Mouse (Mus musculus) monocyte, adult 2 months (primary cell): ENCODE data around the gene Orc3.
A peak's percentile ranks its signal among the peaks of the same experiment; 100 is the strongest.

Experiments used
- DNase-seq, 2 experiments: peaks; one replicate each; pipeline ENCODE4 v3.0.0; 2022; ENCODE audit warnings: low spot score in 2 of 2, low read depth in 1 of 2

Orc3 gene

DNA sequence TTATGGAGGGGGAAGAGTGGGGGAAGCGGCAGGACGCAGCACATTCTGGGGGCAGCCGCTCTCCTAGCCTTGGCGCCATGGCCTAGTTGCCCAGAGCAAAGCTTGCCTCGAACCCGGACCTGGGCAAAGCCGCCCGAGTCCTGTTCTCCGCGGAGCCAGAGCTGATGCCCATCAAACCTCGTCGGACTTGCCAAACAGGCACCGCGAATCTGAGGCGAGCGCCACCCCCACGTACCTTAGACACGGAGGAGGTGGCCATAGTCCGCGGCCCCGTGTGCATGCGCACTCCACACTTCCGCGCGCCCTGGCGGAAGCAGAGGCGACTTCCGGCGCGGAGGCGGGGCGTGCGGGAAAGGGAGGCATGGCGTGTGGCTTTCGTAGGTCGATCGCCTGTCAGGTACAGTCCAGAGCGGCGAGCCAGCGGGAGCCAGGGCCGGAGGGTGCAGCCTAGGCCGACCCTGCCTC is at the start of gene Orc3, which contains the start of gene Rars2:
Orc3 (minus strand) TSS at position 315 of the 465 bp plus-strand sequence.
Rars2 (plus strand) TSS at position 328 of the 465 bp plus-strand sequence.
- peak; percentile 63 to 80 for DNase-seq

DNA sequence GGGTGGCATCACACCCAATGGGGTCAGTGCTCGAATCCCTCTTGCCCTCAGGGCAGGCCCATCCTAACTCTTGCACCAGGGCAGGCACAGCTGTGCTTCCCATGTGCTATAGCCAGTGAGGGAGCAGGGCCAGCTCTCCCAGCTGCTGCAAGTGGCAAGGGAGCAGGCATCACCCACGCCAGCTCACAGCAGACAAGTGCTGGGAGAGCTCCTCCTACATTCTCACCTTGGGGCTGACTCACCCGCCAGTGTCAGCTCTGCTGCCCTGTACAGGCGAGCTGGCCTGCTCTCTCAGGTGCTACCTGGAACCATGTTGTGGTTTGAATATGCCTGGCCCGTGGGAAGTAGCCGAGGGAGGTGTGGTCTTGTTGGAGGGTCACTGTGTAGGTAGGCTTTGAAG is 47.2 kb upstream of the Orc3 start:
- no peak for DNase-seq

DNA sequence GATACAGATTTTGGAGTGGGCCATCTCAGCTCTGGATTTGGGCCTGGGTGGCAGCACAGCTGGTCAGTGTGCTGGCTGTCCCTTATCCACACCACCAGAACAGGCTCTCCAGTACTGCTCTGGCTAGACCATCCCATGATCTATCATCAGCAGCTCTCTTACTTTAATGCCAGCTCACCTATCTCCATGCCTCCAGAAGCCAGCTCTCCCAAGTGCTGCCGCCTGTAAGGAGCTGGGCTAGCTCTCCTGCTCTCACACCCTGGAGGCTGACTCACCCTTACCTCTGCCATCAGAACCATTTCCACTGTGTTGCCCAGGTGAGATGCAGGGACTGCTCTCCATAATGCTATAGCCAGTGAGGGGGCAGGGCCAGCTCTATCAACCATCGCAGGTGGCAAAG is 46.8 kb upstream of the Orc3 start:
- no peak for DNase-seq

DNA sequence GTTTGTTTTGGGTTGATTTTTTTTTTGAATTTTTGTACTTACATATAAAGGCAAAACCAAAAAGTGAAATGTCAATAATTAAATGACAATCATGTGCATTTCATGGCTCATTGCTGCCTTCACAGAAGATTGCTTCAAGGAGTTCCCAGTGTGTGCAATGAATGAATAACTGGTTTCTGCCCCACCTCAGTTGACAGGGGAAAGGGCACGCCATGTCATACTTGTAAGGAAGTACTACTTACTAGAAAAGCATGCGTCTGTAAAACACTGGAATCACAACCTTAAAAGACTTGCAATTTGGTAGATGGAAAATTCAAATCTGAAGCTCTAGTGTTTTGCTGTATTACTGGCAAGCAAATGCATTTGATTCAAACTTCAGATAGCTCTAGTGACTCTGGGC is 44.3 kb upstream of the Orc3 start:
- DNase-seq = no peak

DNA sequence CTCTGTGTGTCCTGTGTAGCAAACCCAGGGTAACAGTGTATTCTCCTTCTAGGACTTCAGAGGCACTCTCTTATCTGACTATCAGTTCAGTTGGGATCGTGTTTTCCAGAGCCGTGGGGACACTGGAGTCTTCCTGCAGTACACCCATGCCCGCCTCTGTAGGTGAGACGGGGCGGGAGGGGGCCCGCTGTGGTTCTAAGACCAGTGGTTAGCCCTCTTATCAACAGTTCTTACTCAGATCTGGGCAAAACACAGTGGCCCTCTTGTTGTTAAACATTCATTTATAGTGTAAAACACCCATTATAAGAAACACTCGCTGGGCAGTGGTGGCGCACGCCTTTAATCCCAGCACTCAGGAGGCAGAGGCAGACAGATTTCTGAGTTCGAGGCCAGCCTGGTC is 41.4 kb upstream of the Orc3 start:
- no peak for DNase-seq

DNA sequence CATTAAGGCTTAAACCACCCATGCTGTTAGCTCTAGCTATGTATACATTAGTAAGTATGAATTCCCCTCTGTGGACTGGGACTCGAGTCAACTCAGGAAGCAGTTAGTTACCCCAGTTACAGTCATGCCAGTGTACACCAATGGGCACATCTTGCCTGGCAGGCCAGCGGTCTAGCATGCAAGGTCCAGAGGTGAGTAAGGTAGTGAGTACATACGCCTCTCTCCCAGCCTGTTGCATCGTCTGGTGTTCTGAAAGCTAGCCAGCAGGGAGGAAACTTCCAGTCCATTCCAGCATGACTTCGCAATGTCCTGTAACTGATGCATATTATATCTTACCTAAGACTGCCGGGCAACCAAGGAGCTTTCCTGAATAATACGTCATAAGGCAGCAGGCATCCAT is 38.4 kb upstream of the Orc3 start:
- DNase-seq = no peak

DNA sequence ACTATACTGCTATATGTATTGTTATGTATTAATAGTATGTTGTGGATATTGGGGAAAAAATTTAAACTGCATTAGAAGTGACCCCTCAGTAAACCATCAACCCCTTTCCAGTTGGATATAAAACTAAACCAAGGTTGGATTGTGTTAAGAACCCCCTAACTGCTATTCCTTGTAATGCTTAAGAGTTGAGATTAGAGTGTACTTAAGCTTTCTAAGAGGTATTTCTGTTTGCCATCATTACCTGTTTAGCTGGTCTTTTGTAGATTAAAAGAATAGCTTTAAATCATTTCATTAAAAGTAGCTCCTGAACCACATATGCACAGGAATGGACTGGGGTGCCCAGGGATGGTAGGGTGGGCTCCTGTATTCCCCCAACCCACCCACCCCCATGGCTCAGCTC is 30.0 kb upstream of the Orc3 start:
- DNase-seq = no peak

DNA sequence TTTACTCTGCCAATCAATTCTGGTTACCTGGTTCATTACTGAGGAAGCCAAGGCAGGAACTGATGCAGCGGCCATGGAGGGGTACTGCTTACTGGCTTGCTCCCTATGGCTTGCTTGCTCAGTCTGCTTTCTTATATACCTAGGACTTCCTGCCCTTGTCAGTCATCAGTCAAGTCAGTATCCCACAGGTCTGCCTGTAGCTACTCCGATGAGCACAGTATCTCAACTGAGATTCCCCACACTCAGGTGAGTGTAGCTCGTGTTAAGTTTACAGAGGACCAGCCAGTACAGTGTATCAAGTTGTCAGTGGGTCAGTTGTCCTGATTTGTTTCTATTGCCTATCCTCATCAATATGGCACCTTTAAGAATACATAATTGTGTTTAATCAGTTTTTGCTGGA is 26.0 kb upstream of the Orc3 start:
- DNase-seq = no peak

DNA sequence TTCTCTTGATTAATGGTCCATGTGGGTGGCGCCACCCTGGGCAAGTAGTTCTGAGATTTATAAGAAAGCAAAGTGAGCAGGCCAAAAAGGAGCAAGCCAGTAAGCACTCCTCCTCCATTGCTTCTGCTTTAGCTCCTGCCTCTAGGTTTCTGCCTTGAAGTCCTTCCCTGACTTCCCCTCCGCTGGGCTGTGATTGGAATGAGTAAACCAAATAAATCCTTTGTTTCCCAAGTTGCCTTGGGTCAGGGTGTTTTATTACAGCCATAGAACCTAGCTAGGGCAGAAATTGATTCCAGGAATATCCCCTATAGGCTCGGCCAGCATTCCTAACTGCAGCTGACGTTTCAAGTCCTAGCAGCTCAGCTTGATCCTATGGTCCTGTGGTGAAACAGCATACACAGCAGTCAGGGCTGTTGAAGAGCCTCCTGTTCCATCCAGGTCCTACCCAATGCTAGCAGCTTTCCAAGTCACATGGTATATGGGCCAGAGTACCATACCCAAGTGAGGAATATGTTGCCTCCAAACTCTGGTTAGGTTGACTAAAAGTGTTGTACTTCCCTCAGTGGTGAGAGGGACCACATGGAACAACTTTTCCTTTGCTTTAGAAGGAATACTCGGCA is 25.1 kb upstream of the Orc3 start:
- no peak for DNase-seq

DNA sequence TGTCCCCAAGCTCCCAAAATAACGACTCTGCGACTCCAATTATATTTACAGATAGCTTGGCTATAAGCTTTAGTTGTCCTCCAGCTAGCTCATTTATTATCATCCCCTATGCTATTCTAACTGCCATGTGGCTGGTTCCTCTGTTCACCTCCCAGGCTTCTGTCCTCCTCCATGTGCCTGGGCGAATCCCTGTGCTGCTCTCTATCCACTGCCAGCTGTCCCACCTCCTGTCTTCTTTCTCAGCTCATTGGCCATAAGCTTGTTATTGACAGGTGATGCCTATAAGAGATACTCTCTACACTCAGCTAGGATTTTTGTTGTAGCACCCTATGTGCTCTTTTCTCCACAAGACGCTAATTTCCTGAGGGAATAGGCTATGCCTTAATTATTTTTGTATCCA is 23.1 kb upstream of the Orc3 start:
- DNase-seq = no peak

DNA sequence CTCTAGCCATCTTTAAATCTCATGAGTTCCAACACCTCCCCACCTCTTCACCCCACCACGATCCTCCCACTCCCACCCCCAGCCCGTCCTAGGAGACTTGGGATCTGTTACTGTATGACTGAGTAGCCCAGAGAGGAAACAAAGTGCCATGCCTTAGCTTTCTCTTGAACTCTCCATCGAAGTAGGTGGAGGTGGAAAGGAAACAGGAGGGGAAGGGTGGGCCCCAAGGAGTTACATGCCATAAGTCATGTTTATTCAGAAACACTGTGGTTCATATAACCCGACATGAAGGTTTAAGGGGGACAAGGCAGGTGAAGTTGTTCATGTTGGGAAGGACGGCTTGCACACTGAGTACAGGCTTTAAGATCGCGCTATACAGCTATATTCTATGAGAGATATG is 22.6 kb upstream of the Orc3 start:
- no peak for DNase-seq

DNA sequence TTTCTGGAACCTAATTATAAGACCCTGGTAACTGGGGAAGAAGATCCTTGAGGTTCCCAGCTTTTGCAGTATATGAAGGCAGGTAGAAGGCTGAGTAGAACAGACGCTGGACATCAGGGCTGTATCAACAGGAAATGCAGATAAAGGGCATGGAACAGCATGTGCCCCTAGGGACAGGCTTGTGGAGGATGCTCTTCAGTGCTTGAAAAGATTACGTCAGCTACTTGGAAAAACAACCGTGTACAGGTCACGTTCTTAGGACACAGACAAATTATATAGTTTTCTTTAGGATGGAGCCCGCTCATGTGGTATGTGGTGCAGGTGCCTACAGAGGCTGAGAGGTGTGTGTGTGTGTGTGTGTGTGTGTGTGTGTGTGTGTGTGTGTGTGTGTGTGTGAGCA is 21.3 kb upstream of the Orc3 start:
- DNase-seq = no peak

DNA sequence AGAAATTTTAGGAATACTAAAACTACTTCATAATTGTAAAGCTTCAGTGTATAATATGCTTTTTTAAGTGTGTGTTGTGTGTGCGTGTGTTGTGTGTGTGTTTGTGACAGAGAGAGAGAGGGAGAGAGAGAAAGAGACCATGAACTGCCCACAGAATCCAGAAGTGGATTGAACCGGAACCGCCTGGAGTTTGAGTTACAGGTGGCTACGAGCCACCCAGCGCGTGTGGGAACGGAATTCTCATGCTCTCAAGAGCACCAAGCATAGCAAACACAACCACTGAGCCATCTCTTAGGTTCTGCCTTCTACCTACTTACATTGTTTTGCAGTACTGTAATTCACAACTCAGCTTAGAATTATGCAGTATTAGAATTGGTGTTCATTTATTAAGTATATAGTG is 19.4 kb upstream of the Orc3 start:
- DNase-seq = no peak

DNA sequence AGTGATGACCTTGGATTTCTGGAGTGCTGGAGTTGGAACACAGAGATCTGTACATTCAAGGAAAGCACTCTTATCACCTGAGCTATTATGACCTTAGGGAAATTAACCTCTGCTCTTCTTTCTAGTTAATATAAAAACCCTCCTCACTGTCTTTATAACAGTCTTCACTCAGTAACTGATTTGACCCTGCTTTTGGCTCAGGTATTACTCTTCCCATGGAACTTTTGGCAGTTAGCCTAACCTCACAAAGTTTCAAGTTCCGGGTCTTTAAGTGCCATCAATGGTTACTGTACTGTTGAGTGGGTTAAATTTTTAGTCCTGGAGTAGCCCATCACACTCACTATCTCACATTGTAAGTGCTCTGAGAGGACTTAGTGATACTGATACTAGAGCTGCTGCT is 15.2 kb upstream of the Orc3 start:
- no peak for DNase-seq

DNA sequence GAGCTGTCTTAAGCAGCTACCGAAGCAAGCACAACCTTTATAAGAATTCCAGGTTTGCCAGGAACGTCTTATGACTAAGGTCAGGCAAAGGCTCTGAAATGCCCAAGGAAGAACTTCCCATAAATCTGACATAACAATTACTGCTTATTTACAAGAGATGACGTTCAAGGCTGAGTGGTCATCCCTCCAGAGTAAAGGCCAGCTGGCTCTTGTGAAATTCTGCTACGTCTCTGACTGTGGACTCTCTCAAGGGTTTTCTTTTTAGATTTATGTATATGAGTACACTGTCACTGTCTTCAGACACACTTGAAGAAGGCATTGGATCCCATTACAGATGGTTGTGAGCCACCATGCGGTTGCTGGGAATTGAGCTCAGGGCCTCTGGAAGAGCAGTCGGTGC is 11.7 kb upstream of the Orc3 start:
- no peak for DNase-seq

DNA sequence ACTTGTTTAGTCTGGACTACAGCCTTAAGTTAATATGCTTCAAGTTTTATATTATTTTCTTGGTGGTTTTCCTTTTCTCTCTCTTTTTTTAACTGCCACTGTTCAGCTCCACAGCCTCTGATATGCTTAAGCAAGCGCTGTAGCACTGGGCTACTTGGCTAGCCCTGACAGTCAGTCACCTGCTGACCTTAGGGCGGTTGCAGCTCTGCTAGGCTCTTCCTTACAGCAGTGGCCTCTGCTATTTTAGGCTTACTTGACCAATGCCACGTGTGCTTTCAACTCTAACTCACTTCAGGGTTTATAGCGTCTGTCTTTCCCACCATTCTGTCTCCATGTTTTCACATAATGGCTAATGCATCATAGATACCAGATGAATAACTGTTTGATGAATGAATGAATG is 10.8 kb upstream of the Orc3 start:
- DNase-seq = no peak

DNA sequence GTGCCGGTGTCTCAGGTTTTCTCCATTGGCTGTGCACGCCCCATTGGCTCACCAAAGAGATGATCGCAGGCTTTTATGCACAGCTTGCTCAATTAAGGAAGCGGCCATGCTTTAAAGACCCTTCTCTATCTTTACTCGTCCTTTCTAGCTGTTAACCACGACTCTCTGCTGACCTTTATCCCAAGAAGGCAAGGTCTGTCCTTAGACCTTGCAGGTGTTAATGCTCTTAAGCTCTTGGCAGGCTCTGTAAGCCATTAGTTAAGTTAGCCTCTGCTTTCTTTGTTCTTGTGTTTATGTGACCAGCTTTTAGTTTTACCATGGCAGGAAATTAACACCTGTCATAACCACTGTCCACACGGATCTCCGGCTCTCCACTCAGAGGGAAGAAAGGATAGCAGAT is 1.4 kb upstream of the Orc3 start:
- DNase-seq = no peak

DNA sequence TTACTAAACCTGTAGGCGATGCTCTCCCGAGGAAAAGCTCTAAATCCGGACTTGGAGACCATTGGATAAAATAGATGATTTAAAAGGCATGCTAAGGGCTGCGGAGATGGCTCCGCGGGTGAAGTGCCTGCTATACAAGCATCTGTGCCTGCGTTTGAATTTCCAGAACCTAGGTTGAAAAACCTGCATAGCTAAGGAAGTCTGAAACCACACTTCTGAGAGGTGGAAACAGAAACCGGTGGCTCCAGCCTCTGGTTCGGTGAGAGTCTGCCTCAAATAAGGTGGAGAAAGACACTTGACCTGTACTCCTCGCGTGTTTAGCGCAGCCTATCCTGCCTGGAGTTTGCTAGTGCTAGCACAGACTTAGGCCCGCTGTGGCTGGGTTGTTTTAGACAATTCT is 559 bp upstream of the Orc3 start:
- DNase-seq = no peak

DNA sequence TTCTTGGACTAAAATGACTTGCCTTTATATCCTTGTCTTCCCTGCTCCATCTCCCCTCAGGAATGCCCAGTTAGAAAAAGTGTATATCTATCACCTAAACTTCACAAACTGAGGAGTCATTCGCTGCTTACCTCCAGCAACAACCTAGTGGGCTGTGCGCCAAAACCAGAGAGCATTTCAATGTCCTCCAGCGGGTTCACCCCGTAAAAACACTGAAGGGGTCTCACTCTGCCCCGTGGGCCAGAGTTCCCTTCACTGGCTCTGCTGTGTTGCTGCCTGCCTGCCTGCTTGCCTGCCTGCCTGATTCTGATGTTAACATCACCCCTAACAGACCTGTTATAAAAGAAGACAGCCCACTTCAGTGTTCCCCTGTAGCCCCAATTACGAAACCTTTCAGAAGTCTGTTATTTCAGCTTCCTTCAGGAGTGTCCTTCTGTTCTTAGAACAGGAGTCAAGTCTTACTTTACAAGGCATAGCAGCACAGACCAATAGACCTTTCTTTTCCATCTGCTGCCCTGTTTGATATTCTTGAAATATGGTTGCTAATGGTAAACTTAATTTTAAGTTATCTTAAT is 1.1 kb downstream of the Orc3 start:
- no peak for DNase-seq

DNA sequence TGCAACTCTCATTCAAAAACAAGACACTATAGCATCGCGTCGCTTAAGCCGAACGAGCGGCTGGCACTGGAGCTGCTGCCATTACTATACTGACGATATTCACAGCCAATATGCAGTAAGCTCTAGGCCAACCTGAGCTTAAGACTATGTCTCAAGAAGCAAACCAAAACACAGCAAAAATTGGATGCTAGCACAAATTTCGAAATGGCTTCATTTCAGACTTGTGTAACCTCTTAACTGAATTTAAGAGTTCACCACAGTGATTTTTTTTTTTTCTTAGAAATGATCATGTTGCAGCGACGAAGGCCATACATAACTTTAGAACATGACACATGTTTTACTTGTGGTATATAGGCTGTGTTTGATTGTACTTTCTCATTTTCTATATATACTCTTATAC is 8.1 kb downstream of the Orc3 start:
- DNase-seq = no peak

DNA sequence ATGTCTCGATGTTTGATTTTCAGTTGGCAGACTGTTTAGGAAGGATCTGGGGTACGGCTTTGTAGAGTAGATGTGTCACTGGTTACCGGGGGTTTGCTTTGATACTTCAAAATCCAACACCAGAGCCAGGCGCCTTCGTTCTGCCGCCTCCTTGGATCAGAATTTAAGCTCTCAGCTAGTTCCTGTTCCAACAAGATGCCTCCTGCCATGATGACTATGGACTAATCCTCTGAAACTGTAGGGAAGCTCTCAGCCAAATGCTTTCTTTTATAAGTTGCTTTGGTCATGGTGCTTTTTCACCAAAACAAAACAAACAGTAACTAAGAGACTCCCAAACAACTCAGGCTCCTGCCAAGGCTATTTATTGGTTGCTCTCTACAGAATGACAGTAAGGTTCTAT is 11.6 kb downstream of the Orc3 start:
- no peak for DNase-seq

DNA sequence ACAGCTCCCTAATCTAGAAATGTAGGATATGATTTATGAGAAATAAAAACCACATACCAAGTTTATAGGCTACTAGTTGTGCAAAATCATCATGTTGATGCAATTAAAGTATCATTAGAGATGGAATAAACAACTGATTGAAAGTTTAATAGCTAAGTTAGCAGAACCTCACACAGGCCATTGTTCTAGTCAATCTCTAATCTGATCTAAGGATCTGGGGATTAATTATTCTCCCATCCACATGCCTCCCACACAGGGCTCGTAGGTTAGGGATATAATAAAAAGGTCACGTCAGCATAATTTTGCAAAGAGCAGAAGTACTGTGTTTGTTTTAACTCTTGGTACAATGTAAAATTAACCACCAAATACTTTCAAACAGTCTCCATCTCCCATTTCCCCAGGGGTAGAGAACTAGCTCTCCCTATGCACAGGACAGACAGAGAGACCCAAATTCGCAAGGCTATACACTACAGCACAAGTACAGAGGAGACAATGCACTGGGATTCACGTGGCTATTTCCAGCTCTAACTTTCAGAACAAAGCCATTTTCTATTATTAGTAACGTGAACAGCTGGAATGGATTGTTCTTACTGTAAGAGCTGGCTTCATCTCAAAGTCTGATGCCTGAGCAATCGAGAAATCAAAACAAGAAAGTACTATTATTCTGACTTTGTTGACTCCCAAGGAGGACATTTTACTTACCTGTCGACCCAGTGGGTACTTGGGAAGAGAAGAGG is 29.7 kb downstream of the Orc3 start:
- no peak for DNase-seq

DNA sequence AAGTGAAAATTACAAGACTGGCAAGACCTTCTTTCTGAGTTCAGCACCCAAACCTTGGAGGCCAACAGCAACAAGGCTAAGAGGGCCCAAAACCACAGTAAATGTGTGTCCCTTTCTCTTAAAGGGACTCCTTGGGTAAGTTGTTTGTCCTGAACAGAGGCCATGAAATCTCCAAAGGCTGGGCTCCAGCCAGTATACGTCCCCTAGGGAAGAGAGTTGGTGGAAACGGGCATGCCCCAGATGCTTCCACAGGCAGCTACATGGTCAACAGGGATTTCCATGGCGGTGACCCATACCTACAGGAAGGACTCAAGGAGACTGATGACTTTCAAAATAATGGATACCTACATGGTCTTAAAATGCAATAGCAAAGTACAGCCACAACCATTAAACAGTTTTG is 31.3 kb downstream of the Orc3 start:
- DNase-seq = no peak
